Mouse (Mus musculus): ENCODE measurements at regions not wholly inside any gene's neighbourhood (a gene's known extent, or its start where the extent isn't known, plus 50 kb on each side); places are given as distances from the start of the nearest gene placed in this dataset.

GRCm38 (mm10) chr9:104496220-104496619 lies 50.9 kb upstream of the Cpne4 start:
- POLR2A ChIA-PET = no interaction called here
- CTCF ChIA-PET = no interaction called here

- CTCF ChIA-PET = no interaction called here
- POLR2A ChIA-PET = no interaction called here
Measured at GRCm38 (mm10) chr9:104490696-104491095, 56.4 kb upstream of the Cpne4 start.

GRCm38 (mm10) chr9:104489383-104489782 lies 57.7 kb upstream of the Cpne4 start:
- CTCF ChIA-PET = interaction anchor here in 1 of 4 experiments (0.8 kb wide), 1 partner anchor 79 kb away, joined by 3 read pairs; no protein-coding TSS in a partner anchor
- POLR2A ChIA-PET = no interaction called here

- CTCF ChIA-PET = no interaction called here
- POLR2A ChIA-PET = interaction anchor here in 1 of 4 experiments (0.7 kb wide), 1 partner anchor 395 kb away, joined by 4 read pairs; no protein-coding TSS in a partner anchor
Measured at GRCm38 (mm10) chr9:104482440-104482839, 64.6 kb upstream of the Cpne4 start.

- CTCF ChIA-PET = interaction anchor here in 2 of 4 experiments (0.6 to 1.7 kb wide), 6 partner anchors 8 to 374 kb away, joined by 3 to 5 read pairs (median 3); no protein-coding TSS in a partner anchor
- POLR2A ChIA-PET = no interaction called here
Measured at GRCm38 (mm10) chr9:104480683-104481082, 66.4 kb upstream of the Cpne4 start.

GRCm38 (mm10) chr9:104474831-104475230 lies 72.3 kb upstream of the Cpne4 start:
- ChIA-PET CTCF (no interaction called here), POLR2A (interaction anchor here in 1 of 4 experiments (0.5 kb wide), 1 partner anchor 1327 kb away, joined by 3 read pairs; no protein-coding TSS in a partner anchor)

- POLR2A ChIA-PET = no interaction called here
- CTCF ChIA-PET = no interaction called here
Measured at GRCm38 (mm10) chr9:104467238-104467637, 79.8 kb upstream of the Cpne4 start.

- ChIA-PET CTCF (no interaction called here), POLR2A (no interaction called here)
Measured at GRCm38 (mm10) chr9:104463701-104464100, 83.4 kb upstream of the Cpne4 start.

GRCm38 (mm10) chr9:104460133-104460532 lies 87.0 kb upstream of the Cpne4 start:
- ChIA-PET POLR2A (no interaction called here), CTCF (interaction anchor here in 1 of 4 experiments (0.6 kb wide), 1 partner anchor 636 kb away, joined by 3 read pairs; no protein-coding TSS in a partner anchor)

- ChIA-PET POLR2A (interaction anchor here in 1 of 4 experiments (0.9 kb wide), 1 partner anchor 47 kb away, joined by 3 read pairs; no protein-coding TSS in a partner anchor), CTCF (interaction anchor here in 3 of 4 experiments (0.6 to 1.5 kb wide), 6 partner anchors 8 to 1012 kb away, joined by 3 to 9 read pairs (median 4); no protein-coding TSS in a partner anchor)
Measured at GRCm38 (mm10) chr9:104457635-104458034, 89.5 kb upstream of the Cpne4 start.

GRCm38 (mm10) chr9:104448577-104449165 lies 98.4 kb upstream of the Cpne4 start:
- CTCF ChIA-PET = interaction anchor here in 2 of 4 experiments (0.7 to 1.0 kb wide), 2 partner anchors 9 to 38 kb away, joined by 3 read pairs; no protein-coding TSS in a partner anchor

GRCm38 (mm10) chr9:104444906-104445305 lies 102.2 kb upstream of the Cpne4 start:
- CTCF ChIA-PET = interaction anchor here in 2 of 4 experiments (0.6 to 1.5 kb wide), 3 partner anchors 17 to 215 kb away, joined by 3 to 5 read pairs (median 3); no protein-coding TSS in a partner anchor
- POLR2A ChIA-PET = no interaction called here

More at GRCm38 (mm10) chr9:104448577-104449165, 98.4 kb upstream of the Cpne4 start:
- POLR2A ChIA-PET = interaction anchor here in 1 of 4 experiments (0.6 kb wide), 1 partner anchor 1366 kb away, joined by 5 read pairs; no protein-coding TSS in a partner anchor

- CTCF ChIA-PET = interaction anchor here in 2 of 4 experiments (0.6 to 1.3 kb wide), 2 partner anchors 33 kb away, joined by 5 to 6 read pairs; no protein-coding TSS in a partner anchor
- POLR2A ChIA-PET = no interaction called here
Measured at GRCm38 (mm10) chr9:104443236-104443635, 103.8 kb upstream of the Cpne4 start.

- ChIA-PET CTCF (no interaction called here), POLR2A (no interaction called here)
Measured at GRCm38 (mm10) chr9:104413021-104413420, 75.5 kb upstream of the Acpp start.

- POLR2A ChIA-PET = interaction anchor here in 3 of 4 experiments (0.5 to 1.2 kb wide), 9 partner anchors 10 to 686 kb away, joined by 3 to 4 read pairs (median 3); no protein-coding TSS in a partner anchor
- CTCF ChIA-PET = interaction anchor here (0.6 to 1.5 kb wide), 74 partner anchors 8 to 1928 kb away, joined by 3 to 17 read pairs (median 4); partner anchors contain the start of genes Acpp (in 1 of the 4) and Nphp3 (in 1 of the 4)
Measured at GRCm38 (mm10) chr9:104410211-104410610, 72.7 kb upstream of the Acpp start.

- POLR2A ChIA-PET = interaction anchor here in 3 of 4 experiments (0.7 to 1.3 kb wide), 3 partner anchors 85 to 159 kb away, joined by 3 to 4 read pairs (median 3); partner anchors contain the start of gene Dnajc13 (in 1 of the 3)
- CTCF ChIA-PET = interaction anchor here (0.7 to 1.5 kb wide), 15 partner anchors 7 to 954 kb away, joined by 3 to 11 read pairs (median 4); no protein-coding TSS in a partner anchor
Measured at GRCm38 (mm10) chr9:104409381-104409780, 71.8 kb upstream of the Acpp start.

- ChIA-PET CTCF (interaction anchor here in 3 of 4 experiments (0.6 to 1.4 kb wide), 4 partner anchors 15 to 678 kb away, joined by 3 to 9 read pairs (median 6); no protein-coding TSS in a partner anchor), POLR2A (interaction anchor here in 1 of 4 experiments (1.0 to 1.3 kb wide), 3 partner anchors 35 to 986 kb away, joined by 3 read pairs; partner anchors contain the start of genes Aste1, Dnajc13 and Nek11)
Measured at GRCm38 (mm10) chr9:104408571-104409294, 71.2 kb upstream of the Acpp start.

- ChIA-PET POLR2A (interaction anchor here in 3 of 4 experiments (0.6 to 1.3 kb wide), 6 partner anchors 34 to 987 kb away, joined by 3 to 5 read pairs (median 3); partner anchors contain the start of genes Aste1 (in 1 of the 3), Dnajc13 (in 1 of the 3) and Nek11 (in 1 of the 3)), CTCF (interaction anchor here in 3 of 4 experiments (0.6 to 1.4 kb wide), 6 partner anchors 14 to 677 kb away, joined by 3 to 9 read pairs (median 4); no protein-coding TSS in a partner anchor)
Measured at GRCm38 (mm10) chr9:104407559-104408376, 70.2 kb upstream of the Acpp start.
